Mouse (Mus musculus): ENCODE data around the gene Cyb5d1. TPM values are rescaled to one million over a fixed set of nuclear protein-coding genes. Genes with fewer than 3 reads are reported as not detected.
A peak's percentile ranks its signal among the peaks of the same experiment; 100 is the strongest.

Gene Cyb5d1
- polyA plus RNA-seq, 1 experiment from 2014 or later, result 51.7 TPM

DNA sequence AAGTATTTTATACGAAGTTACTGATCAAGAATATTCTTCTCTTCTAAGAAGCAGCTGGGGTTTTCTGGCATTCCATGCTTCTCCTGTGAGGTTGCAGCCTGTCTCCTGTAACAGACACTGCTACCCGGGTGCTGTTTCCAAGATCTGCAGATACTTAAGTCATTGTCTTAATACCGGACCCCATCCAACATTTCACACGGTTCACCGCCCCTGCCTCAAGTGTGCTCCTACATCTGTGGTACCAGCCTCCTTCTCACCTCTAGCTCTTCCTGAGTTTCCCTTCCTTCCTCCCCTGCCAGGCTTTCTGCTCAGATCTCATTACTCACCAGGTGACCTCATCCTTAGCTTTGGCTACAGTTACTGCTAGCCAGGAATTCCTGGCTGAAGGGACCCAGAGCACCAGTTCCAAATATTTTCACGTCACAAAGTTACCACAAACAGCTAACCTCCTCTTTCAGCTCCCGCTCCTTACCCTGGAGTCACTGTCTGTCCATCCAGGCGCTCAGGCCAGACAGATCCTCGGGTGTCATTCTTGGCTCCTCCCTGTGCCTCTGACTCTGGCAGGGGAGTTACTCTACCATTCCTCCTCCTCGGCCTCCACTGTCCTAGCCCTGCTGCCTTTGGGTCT lies 12.8 kb downstream of the Cyb5d1 start:
- DNase-seq (ENCODE audit: low spot score), result no peak
- H3K27ac ChIP-seq, result no peak overlapping the region
- H3K4me1 ChIP-seq (replicated peaks), result no peaks in the 10 kb centered on the region
- no peaks in the 10 kb centered on the region for H3K27me3 ChIP-seq (ENCODE audit: insufficient read depth, poor library complexity, severe bottlenecking)
- WGBS, result 67% methylated on average over 10 of the region's 10 CpGs
- H3K9me3 ChIP-seq, result no peaks in the 10 kb centered on the region
- H3K4me3 ChIP-seq, result no peak overlapping the region
- peaks cover 19% of the 10 kb centered on the region for H3K36me3 ChIP-seq

- Histone ChIP-seq H3K9me3 (no peaks in the 10 kb centered on the region), H3K36me3 (peaks cover 30% of the 10 kb centered on the region), H3K27ac (no peak overlapping the region), H3K4me3 (no peak overlapping the region), H3K27me3 (ENCODE audit: insufficient read depth, poor library complexity, severe bottlenecking) (no peaks in the 10 kb centered on the region), H3K4me1 (replicated peaks) (no peaks in the 10 kb centered on the region)
- no peak for DNase-seq (ENCODE audit: low spot score)
- 86% methylated on average over 6 of the region's 6 CpGs for WGBS
Measured at GRCm38 (mm10) chr11:69381356-69381755, 14.1 kb downstream of the Cyb5d1 start.

GRCm38 (mm10) chr11:69379600-69379999 lies 15.8 kb downstream of the Cyb5d1 start:
- Histone ChIP-seq H3K4me1 (replicated peaks) (no peaks in the 10 kb centered on the region), H3K27ac (no peak overlapping the region), H3K9me3 (no peaks in the 10 kb centered on the region), H3K27me3 (ENCODE audit: insufficient read depth, poor library complexity, severe bottlenecking) (no peaks in the 10 kb centered on the region), H3K4me3 (no peak overlapping the region), H3K36me3 (peaks cover 36% of the 10 kb centered on the region)
- 84% methylated on average over 3 of the region's 3 CpGs for WGBS
- DNase-seq (ENCODE audit: low spot score), result no peak

GRCm38 (mm10) chr11:69377766-69378165 lies 17.7 kb downstream of the Cyb5d1 start:
- WGBS, result 87% methylated on average over 3 of the region's 3 CpGs

DNA sequence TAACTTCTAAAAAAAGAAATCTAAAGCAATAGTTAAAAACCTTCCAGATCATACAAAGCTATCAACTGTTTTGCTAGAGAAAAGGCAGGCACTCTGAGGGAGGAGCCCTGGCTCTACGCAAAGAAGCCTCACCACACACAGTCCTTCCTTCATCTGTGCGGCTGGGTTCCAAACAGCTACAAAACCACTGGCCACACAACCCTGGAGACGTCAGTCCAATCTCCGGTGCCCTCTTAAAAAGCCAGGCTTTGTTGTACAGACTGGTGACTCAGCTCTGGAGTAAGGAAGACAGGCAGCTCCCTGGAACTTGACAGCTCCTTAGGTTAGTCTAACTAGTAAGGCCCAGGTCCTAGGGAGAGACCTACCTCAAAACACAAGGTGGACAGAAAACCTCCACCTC lies 19.8 kb downstream of the Cyb5d1 start:
- Histone ChIP-seq H3K9me3 (no peaks in the 10 kb centered on the region), H3K4me1 (replicated peaks) (peaks cover 28% of the 10 kb centered on the region), H3K27ac (no peak overlapping the region), H3K4me3 (no peak overlapping the region), H3K36me3 (peaks cover 54% of the 10 kb centered on the region), H3K27me3 (ENCODE audit: insufficient read depth, poor library complexity, severe bottlenecking) (no peaks in the 10 kb centered on the region)
- WGBS, result 90% methylated on average over 4 of the region's 4 CpGs
- DNase-seq (ENCODE audit: low spot score), result no peak

More at GRCm38 (mm10) chr11:69377766-69378165, 17.7 kb downstream of the Cyb5d1 start:
- H3K9me3 ChIP-seq, result no peaks in the 10 kb centered on the region
- peaks cover 48% of the 10 kb centered on the region for H3K36me3 ChIP-seq
- H3K4me1 ChIP-seq (replicated peaks), result 0 out of 2 replicates have a peak, but pooled peaks cover 8% of the 10 kb centered on the region
- no peaks in the 10 kb centered on the region for H3K27me3 ChIP-seq (ENCODE audit: insufficient read depth, poor library complexity, severe bottlenecking)
- no peak for DNase-seq (ENCODE audit: low spot score)
- no peak overlapping the region for H3K4me3 ChIP-seq
- H3K27ac ChIP-seq, result no peak overlapping the region

DNA sequence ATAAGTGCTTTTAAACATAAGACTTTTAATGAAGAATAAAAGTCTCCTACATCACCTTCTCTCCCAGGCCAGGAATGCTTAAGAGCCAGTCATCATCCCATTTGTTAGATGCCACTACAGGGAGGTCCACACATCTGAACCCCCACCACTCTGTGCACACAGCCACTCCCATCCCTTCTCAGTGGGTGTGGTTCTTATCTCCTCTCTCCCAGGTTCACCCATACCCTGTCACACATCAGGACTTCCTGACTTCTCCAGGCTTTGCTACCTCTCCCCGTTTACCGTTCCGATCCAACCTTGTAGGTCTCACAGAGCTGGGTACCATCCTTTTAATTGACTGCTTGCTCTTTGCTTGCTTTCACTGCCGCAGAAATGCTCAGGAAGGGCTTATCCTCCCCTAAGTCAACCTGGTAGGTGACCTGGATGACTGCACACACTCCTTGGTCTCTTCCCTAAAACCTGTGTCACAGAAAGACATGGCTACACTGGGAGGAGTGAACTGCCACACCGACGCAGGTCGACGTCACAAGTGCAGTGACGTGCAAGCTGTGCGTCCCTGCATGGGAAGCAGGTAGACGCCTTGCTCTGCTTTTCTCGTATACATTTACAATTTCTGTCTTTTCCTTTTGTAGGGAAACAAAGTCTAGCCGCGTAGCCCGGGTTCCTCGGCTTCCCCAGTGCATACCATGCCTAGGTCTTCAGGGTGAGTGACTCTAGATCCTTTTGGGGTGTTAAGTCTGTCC lies 22.0 kb downstream of the Cyb5d1 start:
- Histone ChIP-seq H3K4me3 (peak overlapping the region; percentile 16), H3K36me3 (peaks cover 49% of the 10 kb centered on the region), H3K27me3 (ENCODE audit: insufficient read depth, poor library complexity, severe bottlenecking) (no peaks in the 10 kb centered on the region), H3K27ac (peak overlapping the region; percentile 66), H3K4me1 (replicated peaks) (peaks cover 47% of the 10 kb centered on the region), H3K9me3 (no peaks in the 10 kb centered on the region)
- DNase-seq (ENCODE audit: low spot score), result no peak
- 91% methylated on average over 16 of the region's 16 CpGs for WGBS

- whole genome bisulfite sequencing, result 61% methylated on average over 3 of the region's 3 CpGs
- H3K4me3 ChIP-seq, result 0 out of 2 replicates have a peak overlapping the region, but pooled peaks have one; percentile 89
- no peaks in the 10 kb centered on the region for H3K27me3 ChIP-seq (ENCODE audit: insufficient read depth, poor library complexity, severe bottlenecking)
- no peaks in the 10 kb centered on the region for H3K9me3 ChIP-seq
- peaks cover 45% of the 10 kb centered on the region for H3K36me3 ChIP-seq
- no peak for DNase-seq (ENCODE audit: low spot score)
- peaks cover 54% of the 10 kb centered on the region for H3K4me1 ChIP-seq (replicated peaks)
- H3K27ac ChIP-seq, result peak overlapping the region; percentile 100; the same call in 1 of the 2 replicates
Measured at GRCm38 (mm10) chr11:69372780-69373170, 22.7 kb downstream of the Cyb5d1 start.

- H3K27ac ChIP-seq, result peak overlapping the region; percentile 100
- peaks cover 59% of the 10 kb centered on the region for H3K4me1 ChIP-seq (replicated peaks)
- H3K27me3 ChIP-seq (ENCODE audit: insufficient read depth, poor library complexity, severe bottlenecking), result no peaks in the 10 kb centered on the region
- peak; percentile 22 for DNase-seq (ENCODE audit: low spot score)
- peaks cover 39% of the 10 kb centered on the region for H3K36me3 ChIP-seq
- H3K9me3 ChIP-seq, result no peaks in the 10 kb centered on the region
- H3K4me3 ChIP-seq, result peak overlapping the region; percentile 89
- 51% methylated on average over 12 of the region's 12 CpGs for WGBS
Measured at GRCm38 (mm10) chr11:69372056-69372779, 23.2 kb downstream of the Cyb5d1 start.

DNA sequence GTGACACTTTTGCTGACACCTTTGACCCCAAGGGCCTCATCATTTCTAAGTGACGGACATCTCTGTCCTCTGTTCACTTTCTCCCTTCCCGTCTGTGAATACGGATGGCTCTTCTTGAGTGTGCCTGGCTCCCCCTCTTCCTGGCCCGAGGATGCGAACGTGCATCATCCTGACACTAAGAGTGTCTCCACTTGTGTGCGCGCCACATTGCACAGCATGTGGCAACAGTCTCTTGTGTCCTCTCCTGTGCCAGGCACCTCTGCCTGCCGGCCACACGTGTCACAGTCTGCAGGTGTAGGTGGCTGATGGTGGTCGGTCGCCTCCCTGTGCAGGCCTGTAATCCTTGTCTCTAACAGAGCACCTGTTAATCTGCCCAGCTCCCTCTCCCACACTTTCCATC lies 23.8 kb downstream of the Cyb5d1 start:
- peaks cover 34% of the 10 kb centered on the region for H3K36me3 ChIP-seq
- peaks cover 65% of the 10 kb centered on the region for H3K4me1 ChIP-seq (replicated peaks)
- peak; percentile 14 for DNase-seq (ENCODE audit: low spot score)
- H3K9me3 ChIP-seq, result no peaks in the 10 kb centered on the region
- H3K27me3 ChIP-seq (ENCODE audit: insufficient read depth, poor library complexity, severe bottlenecking), result no peaks in the 10 kb centered on the region
- peak overlapping the region; percentile 89 for H3K4me3 ChIP-seq
- peak overlapping the region; percentile 100 for H3K27ac ChIP-seq
- WGBS, result 23% methylated on average over 12 of the region's 12 CpGs

DNA sequence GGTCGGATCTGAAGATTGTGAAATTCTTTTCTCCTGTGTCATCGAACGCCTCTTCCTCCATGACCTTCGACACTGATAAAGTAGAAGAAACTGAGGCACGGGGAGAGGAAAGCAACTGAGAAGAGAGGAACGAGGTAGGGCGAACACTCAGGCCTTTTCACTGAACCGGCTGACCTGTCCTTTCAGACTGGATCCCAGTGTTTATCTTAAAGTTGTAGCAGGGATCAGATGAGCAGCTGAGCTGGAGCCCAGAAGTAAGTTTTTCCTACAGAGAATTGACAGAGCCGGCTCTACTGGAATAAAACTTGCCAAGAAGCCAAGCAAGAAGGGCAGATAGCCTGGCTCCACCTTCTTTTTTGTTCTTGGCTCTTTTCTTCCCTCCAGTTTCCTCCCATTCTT lies 24.6 kb downstream of the Cyb5d1 start:
- Histone ChIP-seq H3K4me1 (replicated peaks) (peaks cover 73% of the 10 kb centered on the region), H3K27ac (peak overlapping the region; percentile 100), H3K9me3 (no peaks in the 10 kb centered on the region), H3K27me3 (ENCODE audit: insufficient read depth, poor library complexity, severe bottlenecking) (no peaks in the 10 kb centered on the region), H3K36me3 (peaks cover 27% of the 10 kb centered on the region), H3K4me3 (peak overlapping the region; percentile 89)
- WGBS, result 7% methylated on average over 9 of the region's 9 CpGs
- peak; percentile 35 for DNase-seq (ENCODE audit: low spot score)

DNA sequence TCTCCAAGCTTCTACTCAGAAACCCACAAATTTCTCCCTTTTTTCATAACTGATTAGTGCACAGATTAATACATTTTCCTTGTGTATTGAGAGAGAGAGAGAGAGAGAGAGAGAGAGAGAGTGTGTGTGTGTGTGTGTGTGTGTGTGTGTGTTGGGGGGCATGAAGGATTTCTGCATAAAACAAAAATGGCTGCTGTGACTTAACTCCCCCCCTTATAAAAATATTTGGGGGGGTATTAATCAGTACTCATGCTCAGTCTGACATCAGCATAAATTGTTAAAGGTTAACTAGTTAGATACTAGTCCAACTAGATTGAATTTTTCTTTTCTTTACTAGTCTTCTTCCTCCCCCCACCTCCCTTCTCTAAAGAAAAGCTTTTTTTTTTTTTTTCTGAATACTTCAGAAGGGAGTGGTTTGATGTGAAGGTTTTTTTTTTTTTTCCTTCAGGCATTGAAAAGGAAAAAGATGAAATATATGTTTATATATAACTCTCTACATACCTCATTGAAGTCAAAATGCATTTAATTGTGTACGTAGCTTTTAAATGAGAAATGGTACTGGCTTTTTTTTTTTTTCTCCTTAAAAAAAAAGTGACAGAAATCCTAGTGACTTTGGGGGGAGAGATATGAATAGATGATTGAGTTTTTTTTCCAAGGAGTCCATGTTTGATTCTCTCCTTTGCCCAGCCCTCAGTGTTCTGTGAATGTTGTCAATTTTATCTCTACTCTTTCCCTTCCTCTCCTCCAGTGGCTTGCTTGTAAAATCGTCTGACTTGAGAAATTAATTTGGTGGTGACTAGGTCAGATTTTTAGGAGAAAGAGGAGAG lies 25.2 kb downstream of the Cyb5d1 start:
- no peaks in the 10 kb centered on the region for H3K9me3 ChIP-seq
- H3K27me3 ChIP-seq (ENCODE audit: insufficient read depth, poor library complexity, severe bottlenecking), result no peaks in the 10 kb centered on the region
- H3K36me3 ChIP-seq, result peaks cover 23% of the 10 kb centered on the region
- 24% methylated on average over 2 of the region's 2 CpGs for WGBS
- peak overlapping the region; percentile 89 for H3K4me3 ChIP-seq
- H3K27ac ChIP-seq, result peak overlapping the region; percentile 100
- peaks cover 79% of the 10 kb centered on the region for H3K4me1 ChIP-seq (replicated peaks)
- DNase-seq (ENCODE audit: low spot score), result no peak

All from hindbrain, embryonic 10.5 days (tissue).